Mouse (Mus musculus): ENCODE data around the gene Zswim4. TPM values are rescaled to one million over a fixed set of nuclear protein-coding genes. Genes with fewer than 3 reads are reported as not detected.

Gene Zswim4
- polyA plus RNA-seq, 2 experiments: 0.74 to 1.9 TPM

DNA sequence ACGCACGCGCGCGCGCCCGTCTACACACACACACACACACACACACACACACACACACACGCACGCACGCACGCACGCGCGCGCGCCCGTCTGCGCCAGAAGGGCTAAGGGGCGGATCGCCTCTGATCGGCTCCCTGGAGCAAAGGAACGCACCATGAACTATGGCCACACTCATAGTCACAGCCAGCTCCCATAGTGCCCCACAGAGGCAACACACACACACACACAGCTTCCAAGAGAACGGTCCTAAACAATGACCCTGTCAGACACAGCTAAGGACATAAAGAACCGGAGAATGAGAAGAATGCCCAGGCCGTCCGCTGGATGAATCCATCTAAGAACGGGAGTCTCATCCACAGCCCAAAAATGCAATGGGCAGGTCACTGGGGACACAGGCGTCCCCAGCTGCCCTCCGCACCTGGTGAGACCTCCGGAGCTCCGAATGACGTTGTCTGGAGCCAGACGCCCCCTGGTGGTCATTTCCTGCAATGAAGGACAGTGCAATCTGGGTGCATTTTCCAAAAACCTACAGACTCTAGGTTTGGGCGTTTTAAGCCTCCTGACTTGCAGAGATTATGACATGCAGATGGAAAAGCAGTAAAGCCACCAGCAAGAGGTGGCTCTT lies 26.6 kb downstream of the Zswim4 start:
- Histone ChIP-seq H3K27me3 (ENCODE audit: control insufficient read depth, insufficient read depth, low read length) (no peaks in the 10 kb centered on the region), H3K9me3 (ENCODE audit: control insufficient read depth, low read length) (no peaks in the 10 kb centered on the region), H3K36me3 (replicated peaks; ENCODE audit: control insufficient read depth, insufficient read depth, low read depth) (no peaks in the 10 kb centered on the region), H3K27ac (no peak overlapping the region), H3K4me3 (ENCODE audit: insufficient read depth in 1 of 2, low read depth in 2 of 2, low read length in 2 of 2) (no peak overlapping the region), H3K4me2 (ENCODE audit: low read depth) (no peak overlapping the region), H3K4me1 (replicated peaks; ENCODE audit: control insufficient read depth in 2 of 2, insufficient read depth in 2 of 2, low read length in 1 of 2) (no peaks in the 10 kb centered on the region), H3K9ac (replicated peaks) (no peak overlapping the region)
- ATAC-seq (ENCODE audit: insufficient read depth): peak; percentile 36; the same call in 1 of the 2 replicates
- TF ChIP-seq EP300 (IDR thresholded peaks at IDR 0.05; ENCODE audit: low read depth) (no peak), CTCF (IDR thresholded peaks at IDR 0.05; ENCODE audit: low read depth) (peak; percentile 95)
- 57% methylated on average over 34 of the region's 34 CpGs for WGBS (ENCODE audit: insufficient replicate concordance)
- no peak for DNase-seq (ENCODE audit: low read depth in 3 of 3, low spot score in 3 of 3)

DNA sequence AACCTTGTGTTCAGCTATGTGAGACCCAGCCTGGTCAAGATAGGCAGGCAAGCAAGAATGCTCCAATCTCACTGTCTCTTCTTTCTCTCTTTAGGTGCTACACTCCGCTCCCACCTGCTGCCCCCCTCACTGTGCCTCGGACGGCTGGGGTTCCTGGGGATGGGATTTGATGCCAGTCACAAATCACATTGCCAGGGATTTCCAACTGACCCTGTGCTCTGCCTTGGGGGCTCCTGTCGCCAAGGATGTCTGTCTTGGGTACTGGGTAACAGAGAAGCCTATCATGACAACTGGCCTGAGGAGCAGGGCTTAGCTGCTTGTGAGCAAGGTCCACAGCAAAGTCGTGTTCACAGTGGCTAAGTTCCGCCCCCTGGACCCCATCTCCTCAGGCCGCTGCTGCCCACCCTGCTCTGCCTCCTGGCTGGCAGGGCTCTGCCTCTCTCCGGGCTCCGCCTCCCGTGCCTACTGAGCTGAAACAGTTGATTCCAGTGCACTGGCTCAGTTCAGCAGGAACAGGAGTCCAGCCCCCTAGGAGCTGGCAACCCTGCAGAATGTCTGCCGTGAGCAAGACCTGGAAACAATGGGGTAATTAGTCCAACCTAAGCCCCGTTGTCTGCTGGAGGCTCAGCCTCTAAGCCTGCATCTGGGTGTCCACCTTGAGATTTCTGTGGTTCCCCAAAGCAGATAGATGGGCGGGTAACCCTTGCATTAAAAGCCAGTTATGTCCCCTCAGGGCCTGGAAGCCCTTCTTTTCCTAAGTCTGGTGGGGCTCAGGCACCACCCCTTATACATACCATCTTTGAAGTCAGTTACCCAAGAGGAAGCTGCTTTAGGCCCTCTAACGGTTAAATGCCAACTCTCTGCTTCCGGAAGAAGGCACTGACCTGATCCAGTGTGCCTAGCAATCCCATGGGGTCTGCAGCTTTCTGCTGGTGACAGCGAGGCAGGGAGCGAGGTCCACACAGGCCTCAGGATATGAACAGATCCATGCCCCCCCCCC lies 28.2 kb downstream of the Zswim4 start:
- Histone ChIP-seq H3K27ac (no peak overlapping the region), H3K4me1 (replicated peaks; ENCODE audit: control insufficient read depth in 2 of 2, insufficient read depth in 2 of 2, low read length in 1 of 2) (peaks cover 0 to 6% of the 10 kb centered on the region in 2 experiments; a peak in 1 of 4 replicates), H3K9ac (replicated peaks) (no peak overlapping the region), H3K9me3 (ENCODE audit: control insufficient read depth, low read length) (no peaks in the 10 kb centered on the region), H3K4me2 (ENCODE audit: low read depth) (no peak overlapping the region), H3K27me3 (ENCODE audit: control insufficient read depth, insufficient read depth, low read length) (no peaks in the 10 kb centered on the region), H3K36me3 (replicated peaks; ENCODE audit: control insufficient read depth, insufficient read depth, low read depth) (no peaks in the 10 kb centered on the region), H3K4me3 (ENCODE audit: insufficient read depth in 1 of 2, low read depth in 2 of 2, low read length in 2 of 2) (no peak overlapping the region)
- TF ChIP-seq EP300 (IDR thresholded peaks at IDR 0.05; ENCODE audit: low read depth) (no peak), CTCF (IDR thresholded peaks at IDR 0.05; ENCODE audit: low read depth) (no peak)
- ATAC-seq (ENCODE audit: insufficient read depth) (no peak), DNase-seq (ENCODE audit: low read depth in 3 of 3, low spot score in 3 of 3) (no peak)
- 45% methylated on average over 17 of the region's 17 CpGs for WGBS (ENCODE audit: insufficient replicate concordance)

DNA sequence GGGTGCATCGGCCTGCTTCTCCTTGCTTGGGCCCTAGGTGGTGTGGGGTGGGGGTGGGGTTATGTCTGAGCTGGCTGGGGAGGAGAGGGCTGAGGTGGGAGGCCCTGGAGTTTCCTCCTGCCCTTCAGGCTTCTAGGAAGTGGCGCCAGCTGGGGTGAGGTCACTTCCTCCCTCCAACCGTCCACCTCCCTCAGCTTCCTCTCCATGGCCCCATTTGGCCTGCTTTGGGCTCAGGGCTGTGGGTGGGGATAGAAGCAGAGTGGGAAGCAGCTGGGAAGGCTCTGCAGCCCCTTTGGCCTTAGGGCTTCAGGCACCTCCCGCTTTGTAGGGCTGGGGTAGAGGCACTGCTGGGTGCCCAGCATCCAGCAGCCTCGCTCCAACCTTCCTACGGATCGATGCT lies 29.0 kb downstream of the Zswim4 start:
- H3K9ac ChIP-seq (replicated peaks): no peak overlapping the region
- ATAC-seq (ENCODE audit: insufficient read depth): peak; percentile 11; the same call in 1 of the 2 replicates

DNA sequence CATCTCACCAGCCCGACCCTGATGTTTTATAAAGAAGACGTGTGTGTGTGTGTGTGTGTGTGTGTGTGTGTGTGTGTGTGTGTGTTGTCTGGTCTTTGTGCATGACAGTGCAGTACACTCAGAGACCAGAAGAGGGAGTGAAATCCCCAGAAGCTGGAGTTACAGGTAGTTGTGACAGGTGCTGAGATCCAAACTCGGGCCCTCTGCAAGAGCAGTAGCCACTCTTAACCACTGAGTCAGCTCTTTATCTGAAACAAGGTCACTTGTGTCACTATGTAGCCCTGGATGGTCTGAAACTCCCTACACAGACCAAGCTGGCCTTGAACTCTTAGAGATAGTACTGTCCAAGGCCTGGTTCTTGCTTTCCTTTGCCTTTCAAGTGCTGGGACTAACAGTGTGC lies 30.2 kb downstream of the Zswim4 start:
- Histone ChIP-seq H3K36me3 (replicated peaks; ENCODE audit: control insufficient read depth, insufficient read depth, low read depth) (no peaks in the 10 kb centered on the region), H3K4me2 (ENCODE audit: low read depth) (no peak overlapping the region), H3K27ac (no peak overlapping the region), H3K9me3 (ENCODE audit: control insufficient read depth, low read length) (no peaks in the 10 kb centered on the region), H3K4me1 (replicated peaks; ENCODE audit: control insufficient read depth in 2 of 2, insufficient read depth in 2 of 2, low read length in 1 of 2) (peaks cover 0 to 8% of the 10 kb centered on the region in 2 experiments; a peak in 2 of 4 replicates), H3K4me3 (ENCODE audit: insufficient read depth in 1 of 2, low read depth in 2 of 2, low read length in 2 of 2) (no peak overlapping the region), H3K9ac (replicated peaks) (no peak overlapping the region), H3K27me3 (ENCODE audit: control insufficient read depth, insufficient read depth, low read length) (peaks cover 8% of the 10 kb centered on the region)
- DNase-seq (ENCODE audit: low read depth in 3 of 3, low spot score in 3 of 3): no peak
- 0 out of 2 replicates have a peak, but pooled peaks have one; percentile 28 for TF ChIP-seq CTCF (IDR thresholded peaks at IDR 0.05; ENCODE audit: low read depth)
- TF ChIP-seq EP300 (IDR thresholded peaks at IDR 0.05; ENCODE audit: low read depth): no peak
- ATAC-seq (ENCODE audit: insufficient read depth): no peak
- 74% methylated on average over 3 of the region's 3 CpGs for whole genome bisulfite sequencing (ENCODE audit: insufficient replicate concordance)

More for the DNA sequence above, 29.0 kb downstream of the Zswim4 start:
- no peak for TF ChIP-seq EP300 (IDR thresholded peaks at IDR 0.05; ENCODE audit: low read depth)
- no peak for TF ChIP-seq CTCF (IDR thresholded peaks at IDR 0.05; ENCODE audit: low read depth)
- Histone ChIP-seq H3K4me2 (ENCODE audit: low read depth) (no peak overlapping the region), H3K9me3 (ENCODE audit: control insufficient read depth, low read length) (no peaks in the 10 kb centered on the region), H3K36me3 (replicated peaks; ENCODE audit: control insufficient read depth, insufficient read depth, low read depth) (no peaks in the 10 kb centered on the region), H3K4me1 (replicated peaks; ENCODE audit: control insufficient read depth in 2 of 2, insufficient read depth in 2 of 2, low read length in 1 of 2) (peaks cover 0 to 6% of the 10 kb centered on the region in 2 experiments; a peak in 2 of 4 replicates), H3K4me3 (ENCODE audit: insufficient read depth in 1 of 2, low read depth in 2 of 2, low read length in 2 of 2) (no peak overlapping the region), H3K27ac (no peak overlapping the region), H3K27me3 (ENCODE audit: control insufficient read depth, insufficient read depth, low read length) (no peaks in the 10 kb centered on the region)
- WGBS (ENCODE audit: insufficient replicate concordance): 37% methylated on average over 7 of the region's 7 CpGs
- no peak for DNase-seq (ENCODE audit: low read depth in 3 of 3, low spot score in 3 of 3)

DNA sequence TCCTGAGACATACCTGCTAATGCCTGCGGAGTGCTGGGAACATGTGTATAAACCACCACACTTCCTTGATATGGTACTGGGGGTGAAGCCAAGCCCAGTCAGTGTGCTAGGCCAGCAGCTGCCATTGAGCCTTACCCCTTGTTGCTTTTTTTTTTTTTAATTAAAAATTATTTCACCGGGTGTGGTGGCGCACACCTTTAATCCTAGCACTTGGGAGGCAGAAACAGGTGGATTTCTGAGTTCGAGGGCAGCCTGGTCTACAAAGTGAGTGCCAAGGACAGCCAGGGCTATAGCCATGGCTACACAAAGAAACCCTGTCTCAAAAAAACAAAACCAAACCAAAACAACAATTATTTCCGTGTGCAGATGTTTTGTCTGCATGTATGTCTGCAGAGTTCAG lies 31.8 kb downstream of the Zswim4 start:
- DNase-seq (ENCODE audit: low read depth in 3 of 3, low spot score in 3 of 3) (no peak), ATAC-seq (ENCODE audit: insufficient read depth) (no peak)
- 73% methylated on average over 5 of the region's 5 CpGs for WGBS (ENCODE audit: insufficient replicate concordance)
- Histone ChIP-seq H3K4me3 (ENCODE audit: insufficient read depth in 1 of 2, low read depth in 2 of 2, low read length in 2 of 2) (no peak overlapping the region), H3K4me2 (ENCODE audit: low read depth) (no peak overlapping the region), H3K36me3 (replicated peaks; ENCODE audit: control insufficient read depth, insufficient read depth, low read depth) (no peaks in the 10 kb centered on the region), H3K9ac (replicated peaks) (no peak overlapping the region), H3K27ac (no peak overlapping the region), H3K4me1 (replicated peaks; ENCODE audit: control insufficient read depth in 2 of 2, insufficient read depth in 2 of 2, low read length in 1 of 2) (peaks cover 2 to 10% of the 10 kb centered on the region in 2 experiments; a peak in 3 of 4 replicates), H3K9me3 (ENCODE audit: control insufficient read depth, low read length) (no peaks in the 10 kb centered on the region), H3K27me3 (ENCODE audit: control insufficient read depth, insufficient read depth, low read length) (peaks cover 21% of the 10 kb centered on the region)
- TF ChIP-seq EP300 (IDR thresholded peaks at IDR 0.05; ENCODE audit: low read depth): no peak
- no peak for TF ChIP-seq CTCF (IDR thresholded peaks at IDR 0.05; ENCODE audit: low read depth)
